Mouse (Mus musculus) c-Kit-positive CD71-positive TER-119-negative erythroid progenitor cells, embryonic 14.5 days (primary cell): ENCODE results near the gene Lrrtm3.

Source experiments
- DNase-seq: peaks from one replicate; pipeline ENCODE4 v3.0.0-alpha.2; 2013; ENCODE audit warnings: low read depth

Gene Lrrtm3

GRCm38 (mm10) chr10:63886449-63887088 lies 203.5 kb downstream of the Lrrtm3 start:
- DNase-seq = no peak

DNA sequence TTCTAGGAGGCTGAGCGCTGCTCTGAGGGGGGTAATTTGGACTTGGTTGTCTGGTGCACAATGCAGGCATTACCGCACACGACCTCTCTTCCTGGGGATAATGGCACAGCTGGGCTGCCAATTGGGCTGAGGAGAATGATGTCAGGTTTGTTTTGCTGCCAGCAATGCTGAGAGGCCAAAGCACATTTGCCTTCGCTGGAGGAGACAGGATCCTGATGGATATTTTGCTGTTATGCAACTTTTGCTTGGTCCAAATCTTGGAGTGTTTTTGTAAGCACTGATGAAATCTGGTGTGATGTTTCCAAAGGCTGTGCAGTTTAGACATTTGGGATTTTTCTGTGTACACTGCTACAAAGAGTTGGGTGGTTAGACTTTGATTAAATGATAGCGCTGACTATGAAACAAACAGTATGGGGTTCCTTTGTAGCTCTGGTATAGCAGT lies 209.6 kb downstream of the Lrrtm3 start:
- DNase-seq = no peak
